Mouse (Mus musculus): ENCODE measurements around the gene Racgap1.
A peak's percentile ranks its signal among the peaks of the same experiment; 100 is the strongest.

Gene Racgap1

GRCm38 (mm10) chr15:99651163-99651872 lies at the start of gene Racgap1:
Gene Racgap1 (minus strand): TSS chr15:99651656.
- peak; percentile 96 for DNase-seq

GRCm38 (mm10) chr15:99700219-99701106 lies 49.0 kb upstream of the Racgap1 start:
- no peak for DNase-seq

- no peak for DNase-seq
Measured at GRCm38 (mm10) chr15:99699715-99700114, 48.3 kb upstream of the Racgap1 start.

- no peak for DNase-seq
Measured at GRCm38 (mm10) chr15:99698533-99699085, 47.2 kb upstream of the Racgap1 start.

- DNase-seq, result no peak
Measured at GRCm38 (mm10) chr15:99697309-99697708, 45.9 kb upstream of the Racgap1 start.

GRCm38 (mm10) chr15:99691976-99692375 lies 40.5 kb upstream of the Racgap1 start:
- DNase-seq, result no peak

GRCm38 (mm10) chr15:99690924-99691323 lies 39.5 kb upstream of the Racgap1 start:
- no peak for DNase-seq

GRCm38 (mm10) chr15:99688712-99689111 lies 37.3 kb upstream of the Racgap1 start:
- DNase-seq, result peak; percentile 62 to 69

GRCm38 (mm10) chr15:99684156-99684555 lies 32.7 kb upstream of the Racgap1 start:
- DNase-seq, result no peak

GRCm38 (mm10) chr15:99682880-99683279 lies 31.4 kb upstream of the Racgap1 start:
- no peak for DNase-seq

GRCm38 (mm10) chr15:99679008-99679407 lies 27.6 kb upstream of the Racgap1 start:
- DNase-seq, result no peak

- DNase-seq, result peak in 1 of 2 experiments; percentile 46
Measured at GRCm38 (mm10) chr15:99678063-99678800, 26.8 kb upstream of the Racgap1 start.

GRCm38 (mm10) chr15:99677089-99677488 lies 25.6 kb upstream of the Racgap1 start:
- peak in 1 of 2 experiments; percentile 45 for DNase-seq

GRCm38 (mm10) chr15:99674866-99675265 lies 23.4 kb upstream of the Racgap1 start:
- no peak for DNase-seq

GRCm38 (mm10) chr15:99671783-99672182 lies 20.3 kb upstream of the Racgap1 start:
- DNase-seq, result no peak

GRCm38 (mm10) chr15:99670964-99671670 lies 19.7 kb upstream of the Racgap1 start:
- no peak for DNase-seq

- DNase-seq, result peak; percentile 69 to 84
Measured at GRCm38 (mm10) chr15:99670154-99670821, 18.8 kb upstream of the Racgap1 start, which contains the start of gene Asic1. Gene Asic1 (plus strand): TSS chr15:99670368.

- no peak for DNase-seq
Measured at GRCm38 (mm10) chr15:99669392-99669791, 17.9 kb upstream of the Racgap1 start.

- DNase-seq, result peak; percentile 79 to 85
Measured at GRCm38 (mm10) chr15:99668881-99669280, 17.4 kb upstream of the Racgap1 start.

GRCm38 (mm10) chr15:99667544-99667943 lies 16.1 kb upstream of the Racgap1 start:
- DNase-seq, result no peak

Data from lung, postnatal 4 days (tissue).